Mouse (Mus musculus) left cerebral cortex, postnatal 36 days (tissue): ENCODE results near the gene Tprn. TPM values are rescaled to one million over a fixed set of nuclear protein-coding genes. Genes with fewer than 3 reads are reported as not detected.

ENCODE experiments used
- DNase-seq, 2 experiments: peaks; one replicate each; pipeline ENCODE4 v3.0.0; 2021 to 2022; ENCODE audit warnings: low spot score in 2 of 2, mixed read lengths in 1 of 2
- intact Hi-C: fragments of 180-260 bp; cut with DNase I; formaldehyde crosslinking; loops from one replicate; pipeline ENCODE4 v1.15.1; 2025
- total RNA-seq, 2 experiments: library from RNA; stranded (reverse); gene quantifications; 2 replicates each; pipeline ENCODE4 v1.2.3; 2021

The Tprn gene
- total RNA-seq, 2 experiments from 2014 or later: 18.5 to 24.7 TPM

DNA sequence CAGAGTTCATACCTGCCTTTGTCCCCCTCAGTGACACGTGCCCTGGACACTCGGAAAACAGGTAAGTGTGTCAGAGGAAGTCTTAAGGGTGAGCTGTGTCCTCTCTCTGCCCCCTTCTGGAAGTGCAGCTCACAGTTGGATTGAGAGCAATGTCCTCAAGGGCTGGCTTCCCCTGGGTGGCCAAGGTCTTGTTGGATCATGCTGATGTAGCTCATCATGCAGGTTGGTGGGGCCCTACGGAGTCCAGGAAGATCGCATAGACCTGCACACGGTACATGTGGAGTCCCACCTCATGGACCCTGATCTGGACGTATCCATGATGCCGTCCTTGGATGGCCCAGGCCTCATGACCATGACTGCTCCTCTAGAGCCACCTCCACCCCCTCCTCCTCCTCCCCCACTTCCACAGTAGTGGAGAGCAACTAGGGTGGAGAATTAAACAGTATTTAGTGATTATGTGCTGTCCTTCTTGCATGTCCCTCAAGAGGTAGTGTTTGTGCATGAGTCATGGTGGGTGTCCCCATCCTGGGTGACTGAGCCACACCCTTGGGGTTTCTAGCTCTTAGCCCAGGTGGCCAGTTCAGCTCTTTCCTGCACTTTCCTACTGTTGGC lies 26.4 kb downstream of the Tprn start:
- intact Hi-C loops: no loop called here

DNA sequence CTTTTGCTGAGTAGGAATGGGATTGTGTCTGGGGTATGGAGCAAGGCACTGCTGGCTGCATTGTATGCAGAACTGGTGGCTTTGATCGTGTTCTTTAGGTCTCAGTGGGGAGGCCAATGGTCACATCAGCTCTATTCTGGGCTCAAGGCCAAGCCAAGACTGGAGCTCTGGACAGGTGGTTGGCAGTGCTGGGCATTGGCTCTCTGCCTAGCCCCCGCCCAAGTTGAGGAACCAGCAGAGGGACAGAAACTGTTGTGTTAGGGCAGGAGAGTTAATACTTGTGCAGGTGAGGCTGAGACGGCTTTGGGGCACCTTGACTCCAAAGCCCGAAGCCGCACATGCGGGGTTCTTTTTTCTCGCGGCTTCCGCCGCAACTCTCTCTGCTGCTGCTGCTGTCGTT lies 27.2 kb downstream of the Tprn start, which contains the start of gene Lrrc26:
TSS of gene Lrrc26 (plus strand) at position 265 of the 400 bp plus-strand sequence.
- intact Hi-C loops: no loop called here
- no peak for DNase-seq

More for the DNA sequence above, 26.4 kb downstream of the Tprn start:
- no peak for DNase-seq

DNA sequence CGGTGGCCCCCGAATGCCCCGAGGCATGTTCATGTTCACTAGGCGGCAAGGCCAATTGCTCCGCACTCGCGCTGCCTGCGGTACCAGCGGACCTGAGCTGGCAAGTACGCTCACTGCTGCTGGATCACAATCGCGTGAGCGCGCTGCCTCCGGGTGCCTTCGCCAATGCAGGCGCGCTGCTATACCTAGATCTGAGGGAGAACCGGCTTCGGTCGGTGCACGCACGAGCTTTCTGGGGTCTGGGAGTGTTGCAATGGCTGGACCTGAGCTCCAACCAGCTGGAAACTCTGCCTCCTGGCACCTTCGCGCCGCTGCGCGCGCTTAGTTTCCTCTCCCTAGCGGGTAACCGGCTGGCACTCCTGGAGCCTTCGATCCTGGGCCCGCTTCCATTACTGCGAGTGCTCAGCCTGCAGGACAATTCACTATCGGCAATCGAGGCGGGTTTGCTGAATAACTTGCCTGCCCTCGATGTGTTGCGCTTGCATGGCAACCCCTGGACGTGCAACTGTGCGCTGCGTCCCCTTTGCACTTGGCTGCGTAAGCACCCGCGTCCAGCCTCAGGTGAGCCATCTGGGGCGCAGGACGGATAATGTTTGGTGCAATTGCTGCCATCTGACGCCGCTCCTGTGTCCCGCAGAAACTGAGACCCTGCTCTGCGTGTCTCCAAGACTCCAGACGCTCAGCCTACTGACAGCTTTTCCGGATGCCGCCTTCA lies 27.8 kb downstream of the Tprn start:
- DNase-seq: peak; percentile 75 to 78
- intact Hi-C loops: no loop called here

DNA sequence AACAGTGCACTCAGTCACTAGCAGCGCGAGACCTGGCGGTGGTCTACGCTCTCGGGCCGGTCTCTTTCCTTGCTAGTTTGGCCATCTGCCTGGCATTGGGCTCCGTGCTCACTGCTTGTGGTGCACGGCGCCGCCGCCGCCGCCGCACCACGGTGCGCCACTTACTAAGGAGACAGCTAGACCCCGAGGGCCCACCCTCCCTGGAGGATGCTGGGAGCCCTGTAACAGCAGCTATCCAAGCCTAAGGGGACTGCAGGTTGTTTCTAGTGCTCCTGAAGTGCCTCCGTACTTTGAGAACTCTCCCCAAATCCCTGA lies 28.4 kb downstream of the Tprn start:
- intact Hi-C loops: no loop called here
- DNase-seq: peak in 1 of 2 experiments; percentile 60

DNA sequence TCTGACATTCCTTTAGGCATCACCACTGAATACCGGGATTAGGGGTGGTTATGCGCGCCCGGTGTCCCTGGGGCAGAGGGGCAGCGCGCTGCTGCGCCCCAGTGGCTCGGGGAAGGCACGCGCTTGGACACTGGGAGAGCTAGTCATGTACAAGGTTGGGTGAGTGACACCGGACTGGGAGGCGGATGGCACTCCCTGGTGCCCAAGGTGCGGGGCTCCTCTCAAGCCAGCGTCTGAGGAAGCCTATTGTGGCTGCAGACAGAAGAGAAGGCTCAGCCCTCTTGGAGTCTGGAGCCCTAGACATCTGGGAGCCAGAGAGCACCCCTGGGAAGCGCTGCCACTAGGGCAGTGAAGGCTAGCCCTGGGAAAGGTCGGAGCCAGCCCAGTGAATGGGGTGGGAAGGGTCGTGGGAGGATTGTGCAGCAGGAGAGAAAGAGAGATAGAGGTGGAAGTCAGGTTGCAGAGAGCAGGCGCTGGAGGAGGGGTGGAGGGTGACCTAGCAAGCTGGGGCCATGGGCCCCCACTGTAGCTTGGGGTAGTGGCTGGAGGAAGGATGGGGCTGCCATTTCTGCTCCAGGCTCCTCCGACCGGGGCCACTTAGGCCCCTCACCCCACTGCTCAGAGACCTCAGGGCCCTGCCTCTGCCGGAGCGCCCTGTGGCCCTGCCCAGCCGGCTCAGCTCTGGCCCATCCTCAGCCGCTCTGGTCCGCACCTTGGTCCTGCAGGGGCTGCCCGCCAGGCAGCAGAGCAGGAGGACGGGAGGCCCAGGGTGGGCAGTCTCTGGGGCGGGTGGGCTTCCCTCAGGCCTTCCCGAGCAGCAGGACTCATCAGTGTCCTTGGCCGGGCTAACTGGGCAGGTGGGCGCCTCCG lies 29.0 kb downstream of the Tprn start:
- DNase-seq: no peak
- intact Hi-C loops: no loop called here

DNA sequence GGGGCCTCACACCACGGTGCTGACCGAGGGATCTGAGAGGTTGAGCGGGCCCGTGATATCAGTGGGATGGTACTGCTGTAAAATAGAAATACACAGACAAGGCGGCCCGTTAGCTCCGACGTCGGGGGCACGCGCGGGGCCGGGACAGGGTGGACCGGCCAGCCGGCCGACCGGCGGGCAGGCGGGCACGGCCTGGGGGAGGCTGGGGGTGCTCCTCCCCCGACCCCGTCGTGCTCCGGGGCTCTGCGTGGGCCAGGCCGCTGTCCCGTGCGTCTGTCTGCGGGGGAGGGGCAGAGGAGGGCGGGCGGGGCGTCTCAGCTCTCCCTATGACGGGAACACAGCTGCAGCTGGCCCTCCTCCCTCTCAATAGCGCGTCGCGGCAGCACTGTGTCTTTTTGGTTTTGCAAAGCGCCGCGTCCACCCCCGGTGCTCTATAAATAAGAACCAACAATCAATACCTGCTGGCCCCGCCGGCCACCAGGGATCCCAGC lies 29.7 kb downstream of the Tprn start:
- intact Hi-C loops: no loop called here
- peak; percentile 59 to 60 for DNase-seq

DNA sequence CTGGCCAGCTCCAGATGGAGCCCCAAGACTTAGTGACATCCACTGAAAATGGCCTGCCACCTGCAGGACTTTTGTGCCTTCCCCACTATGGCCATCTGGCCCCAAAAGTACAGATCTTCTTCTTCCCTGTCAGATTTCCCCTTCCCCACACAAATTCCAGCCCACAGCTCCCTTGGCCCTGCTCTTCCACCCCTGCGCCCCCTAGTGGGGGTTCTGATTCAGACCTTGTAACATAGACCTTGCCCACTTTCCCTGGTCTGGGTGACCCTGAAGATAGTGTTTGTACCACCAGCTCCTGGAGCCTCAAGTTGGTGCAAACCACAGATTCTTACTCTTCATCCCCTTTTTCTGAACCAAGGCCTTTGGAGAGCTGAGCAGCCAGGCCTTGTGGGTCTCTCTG lies 30.4 kb downstream of the Tprn start:
- peak; percentile 67 for DNase-seq
- intact Hi-C loops: loop anchor here (1.0 kb wide), 1 partner anchor 20 kb away; no protein-coding TSS in a partner anchor

DNA sequence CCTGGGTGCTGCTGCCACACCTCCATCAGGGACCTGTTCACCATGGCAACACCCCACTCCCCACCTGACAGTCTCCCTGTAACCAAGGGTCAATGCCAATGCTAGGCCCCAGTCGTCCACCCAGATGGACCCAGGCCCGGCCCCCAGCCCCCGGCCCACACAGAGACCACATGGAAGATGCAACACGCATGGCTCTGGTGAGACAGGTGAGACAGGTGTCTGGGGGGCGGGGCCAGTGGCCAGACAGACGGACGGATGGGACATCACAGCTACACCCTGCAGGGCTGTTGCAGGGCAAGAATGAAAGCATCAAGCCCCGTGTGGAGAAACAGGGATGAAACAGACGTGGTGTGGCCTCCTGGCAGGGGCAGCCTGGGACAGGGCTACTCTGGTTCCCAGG lies 31.3 kb downstream of the Tprn start:
- no peak for DNase-seq
- intact Hi-C loops: loop anchor here (1.0 kb wide), 1 partner anchor 20 kb away; no protein-coding TSS in a partner anchor

DNA sequence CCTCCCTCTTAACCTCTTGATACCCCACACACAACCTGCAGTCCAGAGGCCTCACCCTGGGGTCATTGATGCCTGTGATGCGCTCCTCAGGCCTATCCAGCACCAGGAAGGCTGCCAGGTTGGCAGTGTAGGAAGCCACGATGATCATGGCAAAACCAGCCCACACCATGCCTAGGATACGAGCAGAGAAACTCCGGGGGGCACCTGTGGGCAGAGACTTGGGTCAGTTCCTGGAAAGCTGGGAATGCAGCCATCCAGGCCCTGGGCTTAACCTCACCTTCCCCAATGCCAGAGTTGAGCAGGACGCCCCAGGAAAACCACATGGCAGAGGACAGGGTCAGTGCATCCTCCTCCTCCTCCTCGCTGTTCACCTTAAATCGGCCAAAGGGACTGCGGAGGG lies 34.7 kb downstream of the Tprn start:
- intact Hi-C loops: no loop called here
- DNase-seq: no peak

DNA sequence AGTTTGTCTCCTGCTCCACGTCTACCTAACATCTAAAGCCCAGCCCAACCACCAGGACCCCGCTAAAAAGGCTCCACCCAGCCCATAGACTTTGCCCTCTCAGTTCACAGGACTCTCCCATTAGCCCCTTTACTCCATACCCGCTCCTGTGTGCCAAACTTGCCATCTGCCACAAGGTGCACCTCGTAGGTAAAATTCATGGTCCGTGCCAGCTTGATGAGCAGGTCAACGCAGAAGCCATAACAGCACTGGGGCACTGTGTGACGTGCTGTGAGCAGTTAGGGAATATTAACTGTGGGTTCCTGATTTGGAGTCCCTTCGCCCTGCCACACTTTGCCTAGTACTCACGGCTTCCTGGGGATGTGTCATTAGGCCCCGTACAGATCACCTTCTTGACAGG lies 35.6 kb downstream of the Tprn start:
- intact Hi-C loops: no loop called here
- DNase-seq: no peak

DNA sequence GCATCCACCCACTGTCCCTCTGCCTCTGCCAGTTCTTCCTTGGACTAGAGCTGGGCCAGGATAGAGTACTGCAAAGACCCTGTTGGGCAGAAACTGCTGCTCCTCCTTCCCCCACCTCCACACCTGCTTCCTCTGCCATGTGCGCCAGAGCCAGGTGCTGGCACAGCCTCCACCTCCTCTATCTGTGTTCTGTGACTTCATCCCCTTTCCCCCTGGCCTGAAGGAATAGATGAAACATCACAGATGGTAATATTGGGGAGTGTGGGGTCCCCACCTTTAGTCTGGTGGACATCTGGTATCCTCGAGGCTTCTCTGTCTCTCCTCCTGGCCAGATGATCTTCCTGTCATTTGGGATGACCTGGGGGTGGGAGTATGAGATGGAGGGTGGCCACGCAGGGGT lies 41.0 kb downstream of the Tprn start:
- DNase-seq: no peak
- intact Hi-C loops: no loop called here

DNA sequence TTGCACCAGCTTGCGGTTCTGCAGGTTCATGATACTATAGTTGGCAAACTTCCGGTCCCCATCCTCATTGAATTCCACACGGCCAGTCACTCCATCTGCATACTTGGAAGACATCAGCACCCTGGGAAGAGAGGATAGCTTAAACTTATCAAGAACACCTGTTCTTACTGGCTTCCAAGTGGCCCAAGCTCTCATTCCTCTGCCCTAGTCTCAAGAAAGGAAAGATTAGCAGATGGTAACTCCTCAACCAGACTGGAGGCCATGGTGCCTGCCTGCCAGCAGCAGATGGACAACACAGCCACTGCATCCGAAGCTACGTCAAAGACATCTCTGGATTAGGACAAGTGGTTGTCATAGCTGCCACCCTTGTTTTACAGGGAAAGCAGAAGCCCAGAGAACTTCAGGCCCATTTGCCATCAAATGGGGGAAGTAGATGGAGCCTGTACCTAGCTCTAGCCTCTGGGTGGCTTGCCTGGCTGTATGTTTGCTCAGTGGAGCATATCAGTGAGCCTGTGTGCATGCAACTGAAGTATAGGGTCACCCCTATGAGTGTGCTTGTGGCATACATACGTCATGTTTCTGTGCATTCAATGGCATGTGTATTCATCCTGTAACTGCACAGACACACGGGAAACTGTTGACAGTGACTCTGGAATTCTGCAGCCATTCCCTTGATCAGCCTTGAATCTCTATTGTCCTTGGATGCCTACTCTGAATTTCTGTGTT lies 41.7 kb downstream of the Tprn start:
- DNase-seq: no peak

DNA sequence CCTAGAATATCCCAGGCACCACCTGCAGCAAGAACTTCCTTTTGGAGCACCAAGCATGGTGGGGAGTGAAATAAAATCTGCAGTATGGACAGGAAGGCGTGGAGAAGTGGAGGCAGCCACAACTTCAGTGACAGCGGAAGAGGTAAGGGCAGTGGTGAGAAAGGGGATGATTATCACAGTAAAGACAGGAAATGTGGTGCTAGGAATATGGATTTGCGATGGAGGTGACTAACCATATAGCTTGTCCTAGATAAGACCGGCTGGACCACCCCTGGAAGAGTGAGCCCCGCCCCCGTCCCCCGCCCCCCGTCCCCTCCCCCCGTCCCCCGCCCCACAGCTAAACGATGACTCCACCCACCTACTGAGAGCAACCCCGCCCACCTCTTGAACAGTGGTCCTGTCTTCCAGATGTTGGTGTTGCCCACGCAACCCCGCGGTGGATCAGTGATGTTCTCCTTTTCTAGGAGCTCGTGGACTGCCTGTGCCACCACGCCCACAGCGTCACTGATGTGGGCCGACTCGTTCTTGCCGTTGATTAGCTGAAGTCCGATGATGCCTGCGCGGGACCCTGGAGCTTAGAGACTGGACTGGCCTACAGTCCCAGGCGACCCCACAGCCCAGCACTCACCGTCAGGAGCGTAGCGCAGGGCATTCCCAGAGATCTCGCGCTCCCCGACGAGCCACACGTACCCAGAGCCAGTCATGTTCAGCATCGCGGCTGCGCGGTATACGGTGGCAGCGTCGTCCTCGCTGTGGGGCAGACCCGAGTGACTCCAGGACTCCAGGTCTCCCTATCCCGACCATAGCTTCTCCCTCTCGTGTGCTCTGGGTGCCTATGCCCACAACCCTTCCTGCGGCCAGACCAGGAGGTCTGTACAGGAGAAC lies 42.5 kb downstream of the Tprn start:
- intact Hi-C loops: no loop called here
- DNase-seq: no peak

More for the DNA sequence above, 41.7 kb downstream of the Tprn start:
- intact Hi-C loops: no loop called here

DNA sequence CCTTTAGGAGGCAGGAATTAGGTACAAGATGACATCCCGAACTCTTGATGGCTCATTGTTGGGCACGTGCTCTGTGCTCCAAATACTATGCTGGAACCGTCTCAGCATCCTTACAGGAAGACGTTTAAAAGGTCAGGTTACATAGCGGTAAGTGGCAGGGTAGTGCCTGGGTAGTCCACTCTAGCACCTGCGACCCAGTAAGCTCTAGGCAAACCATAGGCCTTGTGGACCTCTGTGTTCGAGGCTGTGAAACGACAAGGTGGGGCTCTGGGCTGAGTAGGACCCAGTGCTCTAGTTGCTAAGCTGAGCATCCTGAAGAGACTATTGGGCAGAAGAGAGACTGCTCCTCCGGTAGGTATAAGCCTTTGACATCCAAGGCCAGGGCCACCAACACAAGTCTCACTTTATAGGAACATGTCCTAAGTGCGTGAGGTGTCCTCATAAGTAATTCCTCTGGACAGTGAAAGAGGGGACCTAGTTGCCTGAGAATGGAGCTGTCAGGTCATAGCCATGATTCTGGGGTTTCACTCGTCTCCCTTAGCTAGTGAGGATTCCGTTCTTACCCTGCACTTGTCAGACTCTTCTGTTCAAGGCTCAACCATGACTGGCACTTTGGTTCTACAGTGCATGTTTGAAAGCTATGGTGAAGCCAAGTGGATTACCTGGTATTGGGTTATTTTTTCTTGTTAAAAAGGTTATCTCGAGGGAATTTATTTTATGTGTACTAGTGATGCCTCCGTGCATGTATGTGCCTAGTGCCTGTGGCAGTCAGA lies 43.4 kb downstream of the Tprn start:
- no peak for DNase-seq

DNA sequence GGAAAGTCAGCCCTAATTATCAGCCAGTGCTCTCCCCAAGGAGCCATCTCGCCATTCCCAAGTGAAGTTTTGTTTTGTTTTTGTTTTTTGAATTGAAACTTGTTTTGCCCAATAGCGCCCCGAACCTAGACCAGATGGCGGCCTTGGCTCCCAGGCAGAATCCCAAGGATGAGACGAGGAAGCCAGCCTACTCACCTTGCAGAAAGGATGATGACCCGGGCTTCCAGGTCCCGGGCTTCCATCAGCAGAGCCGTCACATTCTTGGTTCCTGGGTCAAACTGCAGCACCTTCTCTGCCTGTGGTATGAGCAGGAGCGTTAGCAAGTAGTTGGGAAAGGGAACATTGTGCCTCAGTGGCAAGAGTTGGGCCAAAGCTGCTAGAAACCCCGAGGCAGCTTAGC lies 47.8 kb downstream of the Tprn start:
- DNase-seq: no peak
- intact Hi-C loops: no loop called here

More for the DNA sequence above, 43.4 kb downstream of the Tprn start:
- intact Hi-C loops: no loop called here

DNA sequence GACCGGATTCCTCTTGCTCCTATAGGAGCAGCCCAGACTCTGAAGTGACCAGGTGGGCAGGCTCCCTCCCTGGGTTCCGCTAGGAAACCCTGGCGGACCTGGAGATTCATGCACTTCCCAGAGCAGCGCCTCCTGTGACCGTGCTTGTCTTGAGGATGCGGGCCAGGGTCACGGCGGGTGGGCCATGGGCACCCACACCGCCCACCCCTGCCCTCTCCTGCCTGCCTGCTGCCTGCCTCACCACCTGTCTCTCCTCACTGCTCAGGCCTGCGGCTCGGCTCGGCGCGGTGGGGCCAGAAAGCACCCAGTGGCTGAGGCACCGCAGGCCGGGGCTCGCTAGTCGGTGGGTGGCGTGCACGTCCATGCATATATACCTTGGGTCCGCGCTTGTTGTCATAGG lies 48.6 kb downstream of the Tprn start:
- no peak for DNase-seq
- intact Hi-C loops: no loop called here

DNA sequence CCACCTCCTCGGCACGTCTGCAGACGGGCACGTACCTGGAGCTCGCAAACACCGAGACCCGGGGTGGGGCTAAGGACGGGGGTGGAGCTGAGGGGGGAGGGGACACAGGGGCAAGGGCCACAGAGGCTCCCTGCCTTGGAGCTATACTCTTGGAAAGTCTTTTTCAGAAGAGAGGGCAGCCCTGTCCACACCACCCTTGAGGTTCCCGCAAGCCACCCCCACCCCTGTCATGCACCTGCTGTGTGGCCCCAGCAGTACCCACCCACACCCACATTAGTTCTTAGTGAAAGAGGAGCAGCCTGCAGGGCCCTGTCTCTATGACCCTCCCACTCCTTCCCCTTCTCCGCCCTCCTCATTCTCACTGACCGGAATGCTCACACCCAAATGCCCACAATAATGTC lies 49.1 kb downstream of the Tprn start:
- intact Hi-C loops: no loop called here
- no peak for DNase-seq
